Mouse (Mus musculus): ENCODE results near the gene Btg1.

- TF ChIP-seq EP300 (IDR thresholded peaks at IDR 0.05; ENCODE audit: low read depth): no peak
- no peak for TF ChIP-seq CTCF (IDR thresholded peaks at IDR 0.05; ENCODE audit: low read depth)
These were observed 36.6 kb upstream of the Btg1 start for GRCm38 (mm10) chr10:96580246-96580645.
